Comparison of ENCODE assay signal across 14 mouse cellular contexts in genomic region chr15:5262874-5263504, GRCm38 (mm10). TPM values are rescaled to one million over a fixed set of nuclear protein-coding genes. Genes with fewer than 3 reads are reported as not detected.
DNase-seq lines count a peak whose midpoint lies in the region; ATAC-seq and TF ChIP-seq lines count a peak whose summit lies in the region.
"Had no signal": no experiment of that assay in that cellular context is flagged by ENCODE, and none has a peak within 500 bp of the region (broad histone marks: within the 10 kb centered on the region; RNA-seq: fewer than 3 reads in every experiment).

No protein-coding gene starts in this region.

- DNase-seq in heart, adult 11 months, result peak; percentile 84
- no peak for DNase-seq in heart, postnatal 36 days
- no peak for DNase-seq in liver, postnatal 0 days
- peak; percentile 57 for DNase-seq in brain, embryonic 14.5 days (ENCODE audit: low read depth)
- DNase-seq in cerebellum, adult 9-10 months, result no peak
- no peak for DNase-seq in layer of hippocampus, adult 9-10 months (ENCODE audit: low spot score)
- DNase-seq: cerebellum, postnatal 14 days; heart, adult 2 months; liver, embryonic 13.5 days; thymus, postnatal 4 days had no signal

- peak overlapping the region; percentile 20 for H3K4me2 ChIP-seq in liver, postnatal 0 days (ENCODE audit: low read depth, low read length)
- no peak overlapping the region for H3K4me2 ChIP-seq in liver, embryonic 12.5 days
- H3K4me2 ChIP-seq: embryonic facial prominence, embryonic 12.5 days; liver, embryonic 13.5 days had no signal

- TF ChIP-seq CTCF in liver, postnatal 0 days (IDR thresholded peaks at IDR 0.05; ENCODE audit: low read depth), result no peak
- TF ChIP-seq CTCF in brain, embryonic 14.5 days (IDR thresholded peaks at IDR 0.05; ENCODE audit: borderline replicate concordance, extremely low read depth, insufficient read depth, insufficient read length), result no peak

- H3K9me3 ChIP-seq in liver, postnatal 0 days (ENCODE audit: low read length), result no peaks in the 10 kb centered on the region
- no peaks in the 10 kb centered on the region for H3K9me3 ChIP-seq in liver, embryonic 12.5 days (replicated peaks)
- H3K9me3 ChIP-seq: embryonic facial prominence, embryonic 12.5 days; liver, embryonic 13.5 days had no signal

- no peak for ATAC-seq in liver, postnatal 0 days
- no peak for ATAC-seq in liver, embryonic 12.5 days
- peak; percentile 50 for ATAC-seq in megakaryocyte-erythroid progenitor cell, adult 5-6 weeks (replicated peaks; ENCODE audit: low FRiP score, low TSS enrichment, poor library complexity, severe bottlenecking)

- no peaks in the 10 kb centered on the region for H3K27me3 ChIP-seq in liver, postnatal 0 days (ENCODE audit: insufficient read depth, low read length)
- H3K27me3 ChIP-seq in liver, embryonic 12.5 days (replicated peaks), result no peaks in the 10 kb centered on the region
- H3K27me3 ChIP-seq: embryonic facial prominence, embryonic 12.5 days; liver, embryonic 13.5 days had no signal

- no peak for TF ChIP-seq POLR2A in brain, embryonic 14.5 days (IDR thresholded peaks at IDR 0.05; ENCODE audit: borderline replicate concordance, extremely low read depth, insufficient read depth, insufficient read length, poor library complexity, severe bottlenecking)

- H3K36me3 ChIP-seq in liver, postnatal 0 days (replicated peaks; ENCODE audit: insufficient read depth, low read length), result no peaks in the 10 kb centered on the region
- H3K36me3 ChIP-seq in liver, embryonic 12.5 days, result no peaks in the 10 kb centered on the region
- H3K36me3 ChIP-seq: embryonic facial prominence, embryonic 12.5 days; liver, embryonic 13.5 days had no signal

- H3K4me1 ChIP-seq in liver, postnatal 0 days (ENCODE audit: insufficient read depth), result peaks cover 6% of the 10 kb centered on the region; the same call in 1 of the 2 replicates
- peaks cover 18% of the 10 kb centered on the region; the same call in 1 of the 2 replicates for H3K4me1 ChIP-seq in liver, embryonic 12.5 days
- H3K4me1 ChIP-seq: embryonic facial prominence, embryonic 12.5 days had no signal

- H3K4me3 ChIP-seq in liver, postnatal 0 days (ENCODE audit: low read depth, low read length), result no peak overlapping the region
- H3K4me3 ChIP-seq in liver, embryonic 12.5 days, result no peak overlapping the region
- H3K4me3 ChIP-seq: embryonic facial prominence, embryonic 12.5 days; heart, adult 2 months; liver, embryonic 13.5 days had no signal

- 60% methylated on average over 10 of the region's 10 CpGs for WGBS in liver, postnatal 0 days (ENCODE audit: insufficient replicate concordance)
- WGBS in liver, embryonic 12.5 days (ENCODE audit: insufficient replicate concordance), result 74% methylated on average over 10 of the region's 10 CpGs

- no peak overlapping the region for H3K9ac ChIP-seq in liver, postnatal 0 days (replicated peaks)
- H3K9ac ChIP-seq in liver, embryonic 12.5 days, result no peak overlapping the region
- H3K9ac ChIP-seq: embryonic facial prominence, embryonic 12.5 days; liver, embryonic 13.5 days had no signal

- H3K27ac ChIP-seq in liver, postnatal 0 days (ENCODE audit: low read depth), result peak overlapping the region; percentile 34
- H3K27ac ChIP-seq in liver, embryonic 12.5 days, result no peak overlapping the region
- H3K27ac ChIP-seq: embryonic facial prominence, embryonic 12.5 days; heart, adult 2 months; liver, embryonic 13.5 days; stomach, postnatal 0 days had no signal

- intact Hi-C loops in heart, postnatal 36 days (cut with DNase I), result no loop called here

- TF ChIP-seq EP300 in liver, postnatal 0 days (IDR thresholded peaks at IDR 0.05; ENCODE audit: low read depth), result no peak

RNA-seq across cellular contexts. Expression of gene Ptger4, which starts 19.0 kb away (rescaled TPM):
- total RNA-seq in heart, postnatal 36 days (2021), result 1 to 10 TPM; 2.4 to 4.3 TPM
- polyA plus RNA-seq in liver, postnatal 0 days (2015; fragmentation: Nextera tagmentation; extraction: Ambion mirVana), result 0.99 and 1.5 TPM in 2 replicates
- 2.6 and 2.8 TPM in 2 replicates for polyA plus RNA-seq in liver, embryonic 12.5 days (2016; fragmentation: Nextera tagmentation; extraction: Ambion mirVana)
- polyA plus RNA-seq in brain, embryonic 14.5 days (2012; rRNA removed), result 0.76 and 1.2 TPM in 2 replicates
- 7.3 and 9.9 TPM in 2 replicates for total RNA-seq in megakaryocyte-erythroid progenitor cell, adult 5-6 weeks (2014; fragmentation: Nextera tagmentation)
- 5.1 and 5.9 TPM in 2 replicates for total RNA-seq in megakaryocyte-erythroid progenitor cell, adult 5-6 weeks (2017)

Comparison
In these comparisons a context has a peak if more than half of its experiments do, and no peak if none do; other contexts are left out.
1. DNase-seq: peak in heart, adult 11 months (single experiment) and brain, embryonic 14.5 days (single experiment); none in heart, postnatal 36 days (0 of 2), liver, postnatal 0 days (single experiment), cerebellum, adult 9-10 months (single experiment) and layer of hippocampus, adult 9-10 months (single experiment).